Mouse (Mus musculus): ENCODE measurements around the gene March10. TPM values are rescaled to one million over a fixed set of nuclear protein-coding genes. Genes with fewer than 3 reads are reported as not detected.

Gene March10
- 0.06 TPM in 1 of 2 replicates, not detected in the other for polyA plus RNA-seq (2015; fragmentation: Nextera tagmentation; extraction: Ambion mirVana)

DNA sequence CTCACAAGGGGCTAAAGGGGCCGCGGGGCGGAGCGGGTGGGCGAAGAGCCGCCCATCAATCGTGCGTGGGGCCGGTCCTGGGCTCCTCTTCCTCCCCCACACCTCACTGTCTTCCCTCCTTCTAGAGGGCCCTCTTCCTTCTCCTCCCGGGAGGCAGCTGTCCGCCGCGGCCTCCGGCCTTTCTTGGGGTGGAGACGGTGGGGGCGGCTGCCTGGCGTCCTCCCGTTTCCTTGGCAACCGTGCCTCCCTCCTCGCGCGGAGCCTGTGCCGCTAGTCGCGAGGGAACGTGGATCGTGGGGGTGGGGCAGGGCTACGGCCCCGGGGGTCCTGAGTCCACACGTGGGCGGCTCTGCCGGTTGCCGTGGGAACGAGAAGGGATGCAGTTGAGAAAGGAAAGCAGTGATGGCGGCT, at the start of gene March10:
March10 (minus strand) TSS at position 239 of the 411 bp plus-strand sequence.

Other genes with a start within 250 kb of the March10 start
- gene Mrc2, start 164.1 kb downstream of the March10 start, polyA plus RNA-seq (2015; fragmentation: Nextera tagmentation; extraction: Ambion mirVana), result 8.9 and 10.1 TPM in 2 replicates
- gene Tanc2, start 133.3 kb upstream of the March10 start, polyA plus RNA-seq (2015; fragmentation: Nextera tagmentation; extraction: Ambion mirVana), result 6.4 and 6.6 TPM in 2 replicates

All from skeletal muscle tissue, postnatal 0 days (tissue).